Mouse (Mus musculus) MEL (cell line): Measurements from ENCODE around the gene Zbp1. TPM values are rescaled to one million over a fixed set of nuclear protein-coding genes. Genes with fewer than 3 reads are reported as not detected.

Experiments used
- DNase-seq: peaks from one replicate; pipeline ENCODE4 v3.0.0; 2011; ENCODE audit warnings: low read depth, low spot score
- H3K27ac ChIP-seq: 2 replicates; pipeline ENCODE4 v1.5.1; 2012; ENCODE audit warnings: low read depth, mild to moderate bottlenecking, control low read depth, low read length, moderate library complexity; ENCODE audit not compliant: control insufficient read depth
- H3K27me3 ChIP-seq, 2 experiments: fragments of 150-350 bp in 1 of 2; sonication (generic) in 1 of 2; 2 replicates each; pipeline ENCODE4 v1.6.1; 2012; ENCODE audit warnings: low read length in 2 of 2, mild to moderate bottlenecking in 2 of 2, improper control_type of control experiment in 1 of 2, moderate library complexity in 1 of 2; ENCODE audit not compliant: insufficient read depth in 2 of 2, control insufficient read depth in 1 of 2
- H3K36me3 ChIP-seq, 2 experiments: 2 replicates each; pipeline ENCODE4 v1.6.1; 2012 to 2014; ENCODE audit warnings: low read length in 2 of 2, improper control_type of control experiment in 1 of 2, inconsistent platforms in 1 of 2, mild to moderate bottlenecking in 1 of 2; ENCODE audit not compliant: insufficient read depth in 2 of 2, control insufficient read depth in 1 of 2
- H3K4me1 ChIP-seq, 2 experiments: fragments of 150-350 bp in 1 of 2; sonication (generic) in 1 of 2; 2 replicates each; pipeline ENCODE4 v1.6.1; 2012; ENCODE audit warnings: low read length in 2 of 2, improper control_type of control experiment in 1 of 2, mild to moderate bottlenecking in 1 of 2; ENCODE audit not compliant: insufficient read depth in 2 of 2, control insufficient read depth in 1 of 2
- H3K4me3 ChIP-seq, 2 experiments: fragments of 150-350 bp in 1 of 2; sonication (generic) in 1 of 2; 2 replicates each; pipeline ENCODE4 v1.5.1; 2012; ENCODE audit warnings: low read depth in 2 of 2, low read length in 2 of 2, mild to moderate bottlenecking in 2 of 2, moderate library complexity in 2 of 2, control low read depth in 1 of 2, improper control_type of control experiment in 1 of 2; ENCODE audit not compliant: control insufficient read depth in 1 of 2, insufficient read depth in 1 of 2
- H3K79me2 ChIP-seq: 2 replicates; pipeline ENCODE4 v1.6.1; 2012; ENCODE audit warnings: mild to moderate bottlenecking, low read length, moderate library complexity; ENCODE audit not compliant: control insufficient read depth, poor library complexity, insufficient read depth
- H3K9ac ChIP-seq: 2 replicates; pipeline ENCODE4 v1.6.1; 2012; ENCODE audit warnings: low read depth, mild to moderate bottlenecking, control low read depth, low read length, moderate library complexity; ENCODE audit not compliant: control insufficient read depth, poor library complexity, severe bottlenecking
- H3K9me3 ChIP-seq: fragments of 150-350 bp; sonication (generic); replicated peaks from 2 replicates; pipeline ENCODE4 v1.6.1; 2012; ENCODE audit warnings: mild to moderate bottlenecking, low read length, improper control_type of control experiment, moderate library complexity; ENCODE audit not compliant: insufficient read depth
- BHLHE40 ChIP-seq: IDR thresholded peaks from 2 replicates; pipeline ENCODE4 v1.6.1; 2012; ENCODE audit warnings: low read depth, mild to moderate bottlenecking, inconsistent platforms, low read length, improper control_type of control experiment, borderline replicate concordance
- CHD1 ChIP-seq: IDR thresholded peaks from 2 replicates; pipeline ENCODE4 v1.6.1; 2012; ENCODE audit warnings: low read depth, mild to moderate bottlenecking, inconsistent platforms, low read length, improper control_type of control experiment
- CHD2 ChIP-seq: IDR thresholded peaks from 2 replicates; pipeline ENCODE4 v1.6.1; 2011; ENCODE audit warnings: low read length, improper control_type of control experiment
- E2F4 ChIP-seq: IDR thresholded peaks from 2 replicates; pipeline ENCODE4 v1.6.1; 2011; ENCODE audit warnings: low read depth, low read length, improper control_type of control experiment, borderline replicate concordance
- JUND ChIP-seq: IDR thresholded peaks from 2 replicates; pipeline ENCODE4 v1.6.1; 2011; ENCODE audit warnings: low read depth, mild to moderate bottlenecking, improper control_type of control experiment, low read length
- KAT2A ChIP-seq: conservative IDR thresholded peaks from 2 replicates; pipeline ENCODE4 v1.6.1; 2012; ENCODE audit warnings: low read depth, low read length, improper control_type of control experiment, inconsistent platforms
- MAX ChIP-seq: IDR thresholded peaks from 2 replicates; pipeline ENCODE4 v1.6.1; 2011; ENCODE audit warnings: low read length, improper control_type of control experiment
- MEF2A ChIP-seq: IDR thresholded peaks from 2 replicates; pipeline ENCODE4 v1.6.1; 2014; ENCODE audit warnings: low read depth, mild to moderate bottlenecking, inconsistent platforms, low read length, improper control_type of control experiment; ENCODE audit not compliant: poor library complexity, insufficient replicate concordance, severe bottlenecking; ENCODE audit errors: extremely low read depth
- MXI1 ChIP-seq: IDR thresholded peaks from 2 replicates; pipeline ENCODE4 v1.6.1; 2011; ENCODE audit warnings: mild to moderate bottlenecking, low read depth, low read length, improper control_type of control experiment
- MYB ChIP-seq: IDR thresholded peaks from 2 replicates; pipeline ENCODE4 v1.6.1; 2011; ENCODE audit warnings: mild to moderate bottlenecking, low read depth, low read length, improper control_type of control experiment
- MYC ChIP-seq: IDR thresholded peaks from 2 replicates; pipeline ENCODE4 v1.6.1; 2011; ENCODE audit warnings: low read depth, mild to moderate bottlenecking, low read length, improper control_type of control experiment, moderate library complexity
- NELFE ChIP-seq: IDR thresholded peaks from 2 replicates; pipeline ENCODE4 v1.6.1; 2011; ENCODE audit warnings: low read depth, low read length, improper control_type of control experiment
- NRF1 ChIP-seq: IDR thresholded peaks from 2 replicates; pipeline ENCODE4 v1.6.1; 2014; ENCODE audit warnings: low read depth, mild to moderate bottlenecking, inconsistent platforms, low read length, improper control_type of control experiment, moderate library complexity; ENCODE audit not compliant: poor library complexity, insufficient read depth, severe bottlenecking
- POLR2A ChIP-seq, 2 experiments: IDR thresholded peaks; 2 replicates each; pipeline ENCODE4 v1.6.1; 2011 to 2012; ENCODE audit warnings: low read length in 2 of 2, mild to moderate bottlenecking in 2 of 2, control low read depth in 1 of 2, improper control_type of control experiment in 1 of 2, low read depth in 1 of 2, moderate library complexity in 1 of 2; ENCODE audit not compliant: control insufficient read depth in 1 of 2, insufficient read depth in 1 of 2, poor library complexity in 1 of 2
- POLR2AphosphoS5 ChIP-seq: IDR thresholded peaks from 2 replicates; pipeline ENCODE4 v1.6.1; 2012; ENCODE audit warnings: low read depth, borderline replicate concordance, mild to moderate bottlenecking, inconsistent platforms, low read length, moderate library complexity, mixed read lengths
- RAD21 ChIP-seq: IDR thresholded peaks from 2 replicates; pipeline ENCODE4 v1.6.1; 2011; ENCODE audit warnings: mild to moderate bottlenecking, low read depth, low read length, improper control_type of control experiment
- RCOR1 ChIP-seq: IDR thresholded peaks from 2 replicates; pipeline ENCODE4 v1.6.1; 2012; ENCODE audit warnings: low read depth, mild to moderate bottlenecking, inconsistent platforms, low read length, improper control_type of control experiment
- SMC3 ChIP-seq: IDR thresholded peaks from 2 replicates; pipeline ENCODE4 v1.6.1; 2011; ENCODE audit warnings: low read depth, low read length, improper control_type of control experiment
- TBP ChIP-seq: IDR thresholded peaks from 2 replicates; pipeline ENCODE4 v1.8.0; 2011; ENCODE audit warnings: low read depth, low read length, improper control_type of control experiment
- TCF12 ChIP-seq: IDR thresholded peaks from 2 replicates; pipeline ENCODE4 v1.6.1; 2014; ENCODE audit warnings: low read depth, mild to moderate bottlenecking, inconsistent platforms, low read length, improper control_type of control experiment, moderate library complexity
- UBTF ChIP-seq: IDR thresholded peaks from 2 replicates; pipeline ENCODE4 v1.6.1; 2012; ENCODE audit warnings: low read depth, mild to moderate bottlenecking, inconsistent platforms, low read length, improper control_type of control experiment, moderate library complexity, borderline replicate concordance; ENCODE audit not compliant: insufficient read depth
- USF1 ChIP-seq: IDR thresholded peaks from 2 replicates; pipeline ENCODE4 v1.6.1; 2014; ENCODE audit warnings: low read depth, mild to moderate bottlenecking, inconsistent platforms, low read length, improper control_type of control experiment, moderate library complexity
- ZC3H11A ChIP-seq: IDR thresholded peaks from 2 replicates; pipeline ENCODE4 v1.6.1; 2012; ENCODE audit warnings: low read depth, mild to moderate bottlenecking, inconsistent platforms, low read length, improper control_type of control experiment
- ZMIZ1 ChIP-seq: IDR thresholded peaks from 2 replicates; pipeline ENCODE4 v1.6.1; 2012; ENCODE audit warnings: low read depth, mild to moderate bottlenecking, inconsistent platforms, low read length, improper control_type of control experiment, moderate library complexity
- ZNF384 ChIP-seq: IDR thresholded peaks from 2 replicates; pipeline ENCODE4 v1.6.1; 2012; ENCODE audit warnings: low read depth, mild to moderate bottlenecking, inconsistent platforms, low read length, improper control_type of control experiment
- polyA plus RNA-seq, 2 experiments: library from polyadenylated mRNA; stranded (reverse) in 1 of 2; unstranded in 1 of 2; fragments of >175 nt in 1 of 2; fragments of >200 nt in 1 of 2; gene quantifications; 2 replicates each; pipeline versions ENCODE4 v1.2.1 to v1.2.4; 2012; ENCODE audit warnings: low replicate concordance in 2 of 2, low read depth in 1 of 2; ENCODE audit not compliant: insufficient read length in 2 of 2, insufficient read depth in 1 of 2, missing spikeins in 1 of 2
- total RNA-seq: library from RNA; depleted of rRNA; stranded (reverse); fragments of 300-350 nt; gene quantifications from 2 replicates; pipeline ENCODE4 v1.2.3, GENCODE M21; 2012

The Zbp1 gene
- total and polyA plus RNA-seq, 3 experiments: not detected

GRCm38 (mm10) chr2:173245258-173245657 is 26.5 kb upstream of the Zbp1 start:
- H3K27ac ChIP-seq: no peak overlapping the region
- no peaks in the 10 kb centered on the region for H3K79me2 ChIP-seq
- no peak overlapping the region for H3K4me3 ChIP-seq
- no peak for DNase-seq
- TF ChIP-seq POLR2A (IDR thresholded peaks at IDR 0.05; ENCODE audit: control insufficient read depth in 1 of 2, insufficient read depth in 1 of 2, low read depth in 1 of 2, low read length in 2 of 2, poor library complexity in 1 of 2) (no peak), CHD2 (no peak), MYB (no peak), UBTF (no peak), TCF12 (no peak), E2F4 (no peak), USF1 (no peak), MAX (no peak), NELFE (no peak), MXI1 (no peak), JUND (no peak), CHD1 (no peak), ZC3H11A (no peak), POLR2AphosphoS5 (no peak), KAT2A (no peak), ZNF384 (no peak), BHLHE40 (no peak), SMC3 (no peak)
- H3K27me3 ChIP-seq: no peaks in the 10 kb centered on the region
- no peaks in the 10 kb centered on the region for H3K36me3 ChIP-seq
- H3K4me1 ChIP-seq: no peaks in the 10 kb centered on the region
- no peaks in the 10 kb centered on the region for H3K9me3 ChIP-seq
- no peak overlapping the region for H3K9ac ChIP-seq

- Histone ChIP-seq H3K27ac (no peak overlapping the region), H3K27me3 (no peaks in the 10 kb centered on the region), H3K79me2 (no peaks in the 10 kb centered on the region), H3K9me3 (no peaks in the 10 kb centered on the region), H3K4me1 (no peaks in the 10 kb centered on the region), H3K9ac (no peak overlapping the region), H3K36me3 (no peaks in the 10 kb centered on the region), H3K4me3 (no peak overlapping the region)
- TF ChIP-seq MYB: no peak
- no peak for TF ChIP-seq MYC
- TF ChIP-seq NRF1: no peak
- TF ChIP-seq NELFE: no peak
- no peak for TF ChIP-seq RAD21
- no peak for TF ChIP-seq CHD2
- TF ChIP-seq CHD1: no peak
- no peak for TF ChIP-seq KAT2A
- TF ChIP-seq UBTF: no peak
- TF ChIP-seq MEF2A: no peak
- no peak for TF ChIP-seq USF1
- no peak for TF ChIP-seq RCOR1
- no peak for TF ChIP-seq SMC3
- no peak for TF ChIP-seq ZNF384
- TF ChIP-seq POLR2AphosphoS5: no peak
- no peak for TF ChIP-seq E2F4
- no peak for TF ChIP-seq TBP
- TF ChIP-seq ZMIZ1: no peak
- TF ChIP-seq POLR2A (IDR thresholded peaks at IDR 0.05; ENCODE audit: control insufficient read depth in 1 of 2, insufficient read depth in 1 of 2, low read depth in 1 of 2, low read length in 2 of 2, poor library complexity in 1 of 2): no peak
- no peak for DNase-seq
Measured at GRCm38 (mm10) chr2:173244108-173244507, 25.4 kb upstream of the Zbp1 start.
